Mouse (Mus musculus): ENCODE measurements around the gene Ggta1. TPM values are rescaled to one million over a fixed set of nuclear protein-coding genes. Genes with fewer than 3 reads are reported as not detected.

Gene Ggta1
- total RNA-seq, 2 experiments from 2014 or later, result 19.0 to 22.5 TPM

- intact Hi-C loops (cut with DNase I), result no loop called here
- peak; percentile 20 to 31 for DNase-seq
Measured at GRCm38 (mm10) chr2:35495486-35496278, 32.7 kb upstream of the Ggta1 start.

GRCm38 (mm10) chr2:35493566-35493965 is 30.5 kb upstream of the Ggta1 start:
- no peak for DNase-seq
- intact Hi-C loops (cut with DNase I), result no loop called here

GRCm38 (mm10) chr2:35491151-35491550 is 28.1 kb upstream of the Ggta1 start:
- intact Hi-C loops (cut with DNase I), result no loop called here
- no peak for DNase-seq

GRCm38 (mm10) chr2:35490458-35491111 is 27.6 kb upstream of the Ggta1 start:
- intact Hi-C loops (cut with DNase I), result no loop called here
- no peak for DNase-seq

GRCm38 (mm10) chr2:35487700-35488099 is 24.7 kb upstream of the Ggta1 start:
- intact Hi-C loops (cut with DNase I), result no loop called here
- DNase-seq, result no peak

- intact Hi-C loops (cut with DNase I), result no loop called here
- DNase-seq, result no peak
Measured at GRCm38 (mm10) chr2:35486981-35487655, 24.1 kb upstream of the Ggta1 start.

GRCm38 (mm10) chr2:35484102-35484501 is 21.1 kb upstream of the Ggta1 start:
- intact Hi-C loops (cut with DNase I), result no loop called here
- no peak for DNase-seq

- no peak for DNase-seq
- intact Hi-C loops (cut with DNase I), result no loop called here
Measured at GRCm38 (mm10) chr2:35483402-35483801, 20.4 kb upstream of the Ggta1 start.

GRCm38 (mm10) chr2:35481322-35481990 is 18.4 kb upstream of the Ggta1 start:
- intact Hi-C loops (cut with DNase I), result no loop called here
- DNase-seq, result no peak

- no peak for DNase-seq
- intact Hi-C loops (cut with DNase I), result no loop called here
Measured at GRCm38 (mm10) chr2:35480073-35480472, 17.0 kb upstream of the Ggta1 start.

GRCm38 (mm10) chr2:35478812-35479122 is 15.7 kb upstream of the Ggta1 start:
- no peak for DNase-seq
- intact Hi-C loops (cut with DNase I), result no loop called here

GRCm38 (mm10) chr2:35477999-35478811 is 15.2 kb upstream of the Ggta1 start:
- intact Hi-C loops (cut with DNase I), result no loop called here
- no peak for DNase-seq

- DNase-seq, result no peak
- intact Hi-C loops (cut with DNase I), result no loop called here
Measured at GRCm38 (mm10) chr2:35477321-35477720, 14.3 kb upstream of the Ggta1 start.

- DNase-seq, result no peak
- intact Hi-C loops (cut with DNase I), result no loop called here
Measured at GRCm38 (mm10) chr2:35474916-35475315, 11.9 kb upstream of the Ggta1 start.

GRCm38 (mm10) chr2:35469266-35469665 is 6.2 kb upstream of the Ggta1 start:
- intact Hi-C loops (cut with DNase I), result no loop called here
- DNase-seq, result no peak

GRCm38 (mm10) chr2:35468276-35468675 is 5.2 kb upstream of the Ggta1 start:
- intact Hi-C loops (cut with DNase I), result no loop called here
- DNase-seq, result no peak

- no peak for DNase-seq
- intact Hi-C loops (cut with DNase I), result no loop called here
Measured at GRCm38 (mm10) chr2:35467855-35468254, 4.8 kb upstream of the Ggta1 start.

- DNase-seq, result no peak
- intact Hi-C loops (cut with DNase I), result no loop called here
Measured at GRCm38 (mm10) chr2:35465677-35466076, 2.6 kb upstream of the Ggta1 start.

- no peak for DNase-seq
- intact Hi-C loops (cut with DNase I), result no loop called here
Measured at GRCm38 (mm10) chr2:35464548-35464947, 1.5 kb upstream of the Ggta1 start.

- no peak for DNase-seq
- intact Hi-C loops (cut with DNase I), result no loop called here
Measured at GRCm38 (mm10) chr2:35464089-35464534, 1.1 kb upstream of the Ggta1 start.

Measured in heart, postnatal 36 days (tissue).